Mouse (Mus musculus): ENCODE results near the gene Nav1.

The Nav1 gene

GRCm38 (mm10) chr1:135548750-135549149 is 58.3 kb downstream of the Nav1 start:
- POLR2A ChIA-PET: interaction anchor here in 3 of 4 experiments (0.9 to 1.2 kb wide), 5 partner anchors 16 to 139 kb away, joined by 3 to 5 read pairs (median 3); no protein-coding TSS in a partner anchor
- CTCF ChIA-PET: interaction anchor here in 2 of 4 experiments (1.4 to 1.7 kb wide), 3 partner anchors 8 to 121 kb away, joined by 5 to 6 read pairs (median 5); no protein-coding TSS in a partner anchor

- ChIA-PET CTCF (interaction anchor here in 2 of 4 experiments (4.6 to 6.0 kb wide), 2 partner anchors 124 kb away, joined by 90 to 101 read pairs; no protein-coding TSS in a partner anchor), POLR2A (interaction anchor here in 3 of 4 experiments (1.0 to 4.7 kb wide), 5 partner anchors 9 to 124 kb away, joined by 3 to 34 read pairs (median 6); no protein-coding TSS in a partner anchor)
Measured at GRCm38 (mm10) chr1:135546099-135546498, 61.0 kb downstream of the Nav1 start.

- POLR2A ChIA-PET: interaction anchor here in 3 of 4 experiments (0.6 to 4.7 kb wide), 43 partner anchors 8 to 339 kb away, joined by 3 to 34 read pairs (median 4); no protein-coding TSS in a partner anchor
Measured at GRCm38 (mm10) chr1:135544504-135545146, 62.5 kb downstream of the Nav1 start.

GRCm38 (mm10) chr1:135542841-135543810 is 64.0 kb downstream of the Nav1 start:
- ChIA-PET CTCF (interaction anchor here (0.5 to 6.0 kb wide), 36 partner anchors 8 to 595 kb away, joined by 3 to 101 read pairs (median 5); partner anchors contain the start of gene Ipo9 (in 1 of the 4)), POLR2A (interaction anchor here (0.7 to 4.7 kb wide), 22 partner anchors 10 to 156 kb away, joined by 3 to 34 read pairs (median 4); no protein-coding TSS in a partner anchor)

More at GRCm38 (mm10) chr1:135544504-135545146, 62.5 kb downstream of the Nav1 start:
- CTCF ChIA-PET: interaction anchor here (0.5 to 6.0 kb wide), 121 partner anchors 8 to 417 kb away, joined by 3 to 101 read pairs (median 4); partner anchors contain the start of gene Ipo9 (in 2 of the 4)

- ChIA-PET CTCF (interaction anchor here (0.5 to 6.0 kb wide), 17 partner anchors 13 to 1028 kb away, joined by 3 to 101 read pairs (median 6); no protein-coding TSS in a partner anchor), POLR2A (interaction anchor here (0.5 to 4.7 kb wide), 8 partner anchors 11 to 157 kb away, joined by 3 to 34 read pairs (median 4); no protein-coding TSS in a partner anchor)
Measured at GRCm38 (mm10) chr1:135542080-135542479, 65.0 kb downstream of the Nav1 start.

- ChIA-PET CTCF (interaction anchor here (0.5 to 2.9 kb wide), 92 partner anchors 9 to 1104 kb away, joined by 3 to 20 read pairs (median 4); partner anchors contain the start of gene Ipo9 (in 1 of the 4)), POLR2A (interaction anchor here in 3 of 4 experiments (0.7 to 1.7 kb wide), 11 partner anchors 9 to 370 kb away, joined by 3 to 7 read pairs (median 3); no protein-coding TSS in a partner anchor)
Measured at GRCm38 (mm10) chr1:135540270-135540669, 66.8 kb downstream of the Nav1 start.

- POLR2A ChIA-PET: interaction anchor here in 3 of 4 experiments (0.6 to 1.5 kb wide), 10 partner anchors 9 to 750 kb away, joined by 3 to 5 read pairs (median 3); no protein-coding TSS in a partner anchor
- CTCF ChIA-PET: interaction anchor here (0.6 to 2.9 kb wide), 6 partner anchors 26 to 132 kb away, joined by 4 to 18 read pairs (median 8); no protein-coding TSS in a partner anchor
Measured at GRCm38 (mm10) chr1:135538441-135539265, 68.4 kb downstream of the Nav1 start.

GRCm38 (mm10) chr1:135536822-135537221 is 70.3 kb downstream of the Nav1 start:
- ChIA-PET CTCF (interaction anchor here in 2 of 4 experiments (1.2 to 1.8 kb wide), 2 partner anchors 8 to 27 kb away, joined by 3 read pairs; no protein-coding TSS in a partner anchor), POLR2A (interaction anchor here in 2 of 4 experiments (0.6 to 1.0 kb wide), 3 partner anchors 12 to 1152 kb away, joined by 3 to 7 read pairs (median 3); no protein-coding TSS in a partner anchor)

- ChIA-PET POLR2A (interaction anchor here in 2 of 4 experiments (0.5 to 1.0 kb wide), 3 partner anchors 11 to 1152 kb away, joined by 3 to 7 read pairs (median 3); no protein-coding TSS in a partner anchor), CTCF (interaction anchor here in 2 of 4 experiments (1.2 to 1.8 kb wide), 2 partner anchors 8 to 28 kb away, joined by 3 read pairs; no protein-coding TSS in a partner anchor)
Measured at GRCm38 (mm10) chr1:135536326-135536725, 70.8 kb downstream of the Nav1 start.

GRCm38 (mm10) chr1:135535256-135535655 is 71.8 kb downstream of the Nav1 start:
- POLR2A ChIA-PET: interaction anchor here in 1 of 4 experiments (1.2 kb wide), 1 partner anchor 27 kb away, joined by 4 read pairs; no protein-coding TSS in a partner anchor
- CTCF ChIA-PET: interaction anchor here in 2 of 4 experiments (0.6 to 1.8 kb wide), 5 partner anchors 9 to 74 kb away, joined by 3 to 9 read pairs (median 3); no protein-coding TSS in a partner anchor

GRCm38 (mm10) chr1:135534782-135535181 is 72.3 kb downstream of the Nav1 start:
- POLR2A ChIA-PET: interaction anchor here in 1 of 4 experiments (1.2 kb wide), 1 partner anchor 26 kb away, joined by 4 read pairs; no protein-coding TSS in a partner anchor
- CTCF ChIA-PET: interaction anchor here in 2 of 4 experiments (0.6 to 1.6 kb wide), 3 partner anchors 10 to 73 kb away, joined by 3 to 9 read pairs (median 8); no protein-coding TSS in a partner anchor

GRCm38 (mm10) chr1:135534070-135534469 is 73.0 kb downstream of the Nav1 start:
- POLR2A ChIA-PET: interaction anchor here in 2 of 4 experiments (0.5 to 0.7 kb wide), 2 partner anchors 190 to 243 kb away, joined by 3 to 4 read pairs; no protein-coding TSS in a partner anchor
- CTCF ChIA-PET: interaction anchor here in 3 of 4 experiments (0.5 to 1.1 kb wide), 4 partner anchors 11 to 500 kb away, joined by 3 to 6 read pairs (median 4); no protein-coding TSS in a partner anchor

- CTCF ChIA-PET: interaction anchor here in 2 of 4 experiments (0.6 to 5.0 kb wide), 2 partner anchors 8 to 59 kb away, joined by 4 to 20 read pairs; no protein-coding TSS in a partner anchor
- POLR2A ChIA-PET: interaction anchor here in 1 of 4 experiments (1.1 to 1.3 kb wide), 2 partner anchors 8 to 12 kb away, joined by 3 read pairs; no protein-coding TSS in a partner anchor
Measured at GRCm38 (mm10) chr1:135532383-135532782, 74.7 kb downstream of the Nav1 start.

GRCm38 (mm10) chr1:135531981-135532380 is 75.1 kb downstream of the Nav1 start:
- CTCF ChIA-PET: interaction anchor here in 1 of 4 experiments (1.3 to 5.0 kb wide), 3 partner anchors 8 to 138 kb away, joined by 3 to 20 read pairs (median 3); no protein-coding TSS in a partner anchor
- POLR2A ChIA-PET: interaction anchor here in 1 of 4 experiments (1.1 to 1.3 kb wide), 2 partner anchors 8 to 12 kb away, joined by 3 read pairs; no protein-coding TSS in a partner anchor

- POLR2A ChIA-PET: interaction anchor here in 2 of 4 experiments (0.6 to 1.3 kb wide), 5 partner anchors 9 to 146 kb away, joined by 3 read pairs; no protein-coding TSS in a partner anchor
- CTCF ChIA-PET: interaction anchor here (0.6 to 5.0 kb wide), 7 partner anchors 9 to 395 kb away, joined by 3 to 20 read pairs (median 3); no protein-coding TSS in a partner anchor
Measured at GRCm38 (mm10) chr1:135531081-135531480, 76.0 kb downstream of the Nav1 start.

GRCm38 (mm10) chr1:135524518-135524860 is 82.6 kb downstream of the Nav1 start:
- ChIA-PET CTCF (interaction anchor here (0.7 to 1.7 kb wide), 8 partner anchors 15 to 421 kb away, joined by 3 to 6 read pairs (median 4); no protein-coding TSS in a partner anchor), POLR2A (interaction anchor here in 2 of 4 experiments (0.6 to 1.6 kb wide), 6 partner anchors 8 to 209 kb away, joined by 3 to 8 read pairs (median 4); no protein-coding TSS in a partner anchor)
